9 mouse cellular contexts compared by ENCODE assay signal in the genomic region with DNA sequence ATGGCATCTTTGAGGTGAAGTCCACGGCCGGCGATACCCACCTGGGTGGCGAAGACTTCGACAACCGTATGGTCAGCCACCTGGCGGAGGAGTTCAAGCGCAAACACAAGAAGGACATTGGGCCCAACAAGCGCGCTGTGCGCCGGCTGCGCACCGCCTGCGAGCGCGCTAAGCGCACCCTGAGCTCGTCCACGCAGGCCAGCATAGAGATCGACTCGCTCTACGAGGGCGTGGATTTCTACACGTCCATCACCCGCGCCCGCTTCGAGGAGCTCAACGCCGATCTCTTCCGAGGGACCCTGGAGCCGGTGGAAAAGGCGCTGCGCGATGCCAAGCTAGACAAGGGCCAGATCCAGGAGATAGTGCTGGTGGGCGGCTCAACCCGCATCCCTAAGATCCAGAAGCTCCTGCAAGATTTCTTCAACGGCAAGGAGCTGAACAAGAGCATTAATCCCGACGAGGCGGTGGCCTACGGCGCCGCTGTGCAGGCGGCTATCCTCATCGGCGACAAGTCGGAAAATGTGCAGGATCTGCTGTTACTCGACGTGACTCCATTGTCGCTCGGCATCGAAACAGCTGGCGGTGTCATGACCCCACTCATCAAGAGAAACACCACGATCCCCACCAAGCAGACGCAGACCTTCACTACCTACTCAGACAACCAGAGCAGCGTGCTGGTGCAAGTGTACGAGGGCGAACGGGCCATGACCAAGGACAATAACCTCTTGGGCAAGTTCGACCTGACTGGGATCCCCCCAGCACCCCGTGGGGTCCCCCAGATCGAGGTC. TPM values are rescaled to one million over a fixed set of nuclear protein-coding genes. Genes with fewer than 3 reads are reported as not detected.
DNase-seq lines count a peak whose midpoint lies in the region; ATAC-seq lines count a peak whose summit lies in the region.
"Had no signal": no experiment of that assay in that cellular context is flagged by ENCODE, and none has a peak within 500 bp of the region (broad histone marks: within the 10 kb centered on the region; RNA-seq: fewer than 3 reads in every experiment).

No protein-coding gene starts in this region.

- DNase-seq in frontal cortex, adult 2 months (ENCODE audit: extremely low spot score in 1 of 2, low spot score in 1 of 2), result peak; percentile 5 to 20
- peak; percentile 51 for DNase-seq in cerebellum, adult 9-10 months
- DNase-seq in gastrocnemius, postnatal 25 days, result peak; percentile 21
- peak; percentile 27 for DNase-seq in kidney, adult 9 months
- DNase-seq in liver, embryonic 11.5 days (ENCODE audit: low spot score), result peak; percentile 57
- DNase-seq in thymus, adult 18-20 months, result peak; percentile 17 to 26

- ATAC-seq in frontal cortex, adult (ENCODE audit: low TSS enrichment), result no peak
- ATAC-seq in liver, embryonic 11.5 days (replicated peaks; ENCODE audit: low FRiP score), result no peak
- no peak for ATAC-seq in neural tube, embryonic 12.5 days (ENCODE audit: low FRiP score, low read depth)

- H3K9ac ChIP-seq in liver, embryonic 11.5 days (ENCODE audit: low read depth, low read length), result no peak overlapping the region
- H3K9ac ChIP-seq in neural tube, embryonic 12.5 days, result no peak overlapping the region

- 7% methylated on average over 64 of the region's 64 CpGs for WGBS in liver, embryonic 11.5 days
- 4% methylated on average over 64 of the region's 64 CpGs for WGBS in neural tube, embryonic 12.5 days

- H3K4me1 ChIP-seq in liver, embryonic 11.5 days (replicated peaks; ENCODE audit: control insufficient read depth, insufficient read depth, low read length), result peaks cover 15% of the 10 kb centered on the region
- peaks cover 20% of the 10 kb centered on the region for H3K4me1 ChIP-seq in neural tube, embryonic 12.5 days

- H3K4me2 ChIP-seq in liver, embryonic 11.5 days, result peak overlapping the region; percentile 94
- H3K4me2 ChIP-seq in neural tube, embryonic 12.5 days (replicated peaks), result peak overlapping the region; percentile 80

- H3K9me3 ChIP-seq in liver, embryonic 11.5 days (ENCODE audit: control insufficient read depth, low read length), result no peaks in the 10 kb centered on the region
- no peaks in the 10 kb centered on the region for H3K9me3 ChIP-seq in neural tube, embryonic 12.5 days

- H3K27ac ChIP-seq in liver, embryonic 11.5 days (ENCODE audit: low read depth, low read length), result no peak overlapping the region
- no peak overlapping the region for H3K27ac ChIP-seq in neural tube, embryonic 12.5 days

- H3K36me3 ChIP-seq in liver, embryonic 11.5 days (ENCODE audit: control insufficient read depth, insufficient read depth, low read length), result no peaks in the 10 kb centered on the region
- H3K36me3 ChIP-seq in neural tube, embryonic 12.5 days, result no peaks in the 10 kb centered on the region

- peaks cover 33% of the 10 kb centered on the region for H3K27me3 ChIP-seq in liver, embryonic 11.5 days (replicated peaks; ENCODE audit: control insufficient read depth, insufficient read depth, low read length)
- H3K27me3 ChIP-seq in neural tube, embryonic 12.5 days (replicated peaks), result peaks cover 40% of the 10 kb centered on the region
- H3K27me3 ChIP-seq: CH12.LX had no signal

- peak overlapping the region; percentile 62 for H3K4me3 ChIP-seq in liver, embryonic 11.5 days (ENCODE audit: low read depth, low read length)
- H3K4me3 ChIP-seq in neural tube, embryonic 12.5 days, result 0 out of 2 replicates have a peak overlapping the region, but pooled peaks have one; percentile 63

RNA-seq across cellular contexts. Expression of gene Hspa2, which starts 1.4 kb away (rescaled TPM):
- 64.5 and 73.2 TPM in 2 replicates for polyA plus RNA-seq in frontal cortex, adult 2 months (2012; rRNA removed)
- 10 to 100 TPM in 1 of 2 experiments, 1 to 10 TPM in 1; 6.3 to 10.3 TPM for total RNA-seq in gastrocnemius, postnatal 25 days (2021)
- polyA plus RNA-seq in liver, embryonic 11.5 days (2014; fragmentation: Nextera tagmentation; extraction: Ambion mirVana), result 4.2 and 5.4 TPM in 2 replicates
- polyA plus RNA-seq in neural tube, embryonic 12.5 days (2016; fragmentation: Nextera tagmentation; extraction: Ambion mirVana), result 5.2 and 5.6 TPM in 2 replicates

RNA-seq across cellular contexts. Expression of gene Ppp1r36, which starts 12.0 kb away (rescaled TPM):
- 1.5 and 1.8 TPM in 2 replicates for polyA plus RNA-seq in frontal cortex, adult 2 months (2012; rRNA removed)
- total RNA-seq in gastrocnemius, postnatal 25 days (2021), result not detected
- 0.51 TPM in 2 replicates for polyA plus RNA-seq in liver, embryonic 11.5 days (2014; fragmentation: Nextera tagmentation; extraction: Ambion mirVana)
- 0.75 and 0.83 TPM in 2 replicates for polyA plus RNA-seq in neural tube, embryonic 12.5 days (2016; fragmentation: Nextera tagmentation; extraction: Ambion mirVana)
- total RNA-seq: CH12.LX had no signal

RNA-seq across cellular contexts. Expression of gene Zbtb1, which starts 35.3 kb away (rescaled TPM):
- 3.7 and 3.9 TPM in 2 replicates for polyA plus RNA-seq in frontal cortex, adult 2 months (2012; rRNA removed)
- total RNA-seq in gastrocnemius, postnatal 25 days (2021), result 1 to 10 TPM; 3.1 to 3.9 TPM
- 9.4 and 11.1 TPM in 2 replicates for polyA plus RNA-seq in liver, embryonic 11.5 days (2014; fragmentation: Nextera tagmentation; extraction: Ambion mirVana)
- polyA plus RNA-seq in neural tube, embryonic 12.5 days (2016; fragmentation: Nextera tagmentation; extraction: Ambion mirVana), result 7.0 and 7.1 TPM in 2 replicates

RNA-seq across cellular contexts. Expression of gene Zbtb25, which starts 36.0 kb away (rescaled TPM):
- 15.9 and 19.0 TPM in 2 replicates for polyA plus RNA-seq in frontal cortex, adult 2 months (2012; rRNA removed)
- 1 to 10 TPM; 6.6 to 8.2 TPM for total RNA-seq in gastrocnemius, postnatal 25 days (2021)
- 14.3 and 16.6 TPM in 2 replicates for polyA plus RNA-seq in liver, embryonic 11.5 days (2014; fragmentation: Nextera tagmentation; extraction: Ambion mirVana)
- polyA plus RNA-seq in neural tube, embryonic 12.5 days (2016; fragmentation: Nextera tagmentation; extraction: Ambion mirVana), result 15.1 and 17.9 TPM in 2 replicates
